Mouse (Mus musculus): Measurements from ENCODE around the gene Zbtb32.

DNA sequence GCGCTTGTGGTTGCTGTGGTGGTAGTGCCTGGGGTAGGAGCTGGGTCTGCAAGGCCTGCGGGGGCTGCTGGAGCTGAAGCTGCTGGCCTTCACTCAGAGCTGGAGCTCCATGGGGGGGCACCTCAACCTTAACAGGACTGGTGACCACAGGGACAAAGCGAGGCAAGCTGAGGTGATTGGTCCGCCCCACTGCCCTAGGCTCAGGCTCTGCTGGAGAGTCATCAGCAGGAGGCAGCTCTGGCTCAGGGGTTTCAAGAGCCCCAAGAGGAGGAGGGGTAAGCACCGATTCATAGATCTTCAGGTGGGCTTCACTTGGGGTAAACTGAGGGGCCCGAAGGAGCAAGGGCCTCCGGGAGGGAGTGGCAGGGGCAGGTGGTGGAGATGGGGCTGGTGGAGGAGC lies 13.5 kb downstream of the Zbtb32 start:
- TF ChIP-seq POLR2A (IDR thresholded peaks at IDR 0.05; ENCODE audit: low read depth, low read length) (no peak), CTCF (IDR thresholded peaks at IDR 0.05; ENCODE audit: extremely low read depth, insufficient read length, insufficient replicate concordance, low read depth, low read length) (no peak)

Data from small intestine, adult 2 months (tissue).